Mouse (Mus musculus) CD4-positive helper T cell, adult 2 months (primary cell): Measurements from ENCODE around the gene D430041D05Rik.

Experiments used
- DNase-seq: peaks from one replicate; pipeline ENCODE4 v3.0.0-alpha.2; 2012; ENCODE audit warnings: low read depth, missing footprints, low spot score

The D430041D05Rik gene

DNA sequence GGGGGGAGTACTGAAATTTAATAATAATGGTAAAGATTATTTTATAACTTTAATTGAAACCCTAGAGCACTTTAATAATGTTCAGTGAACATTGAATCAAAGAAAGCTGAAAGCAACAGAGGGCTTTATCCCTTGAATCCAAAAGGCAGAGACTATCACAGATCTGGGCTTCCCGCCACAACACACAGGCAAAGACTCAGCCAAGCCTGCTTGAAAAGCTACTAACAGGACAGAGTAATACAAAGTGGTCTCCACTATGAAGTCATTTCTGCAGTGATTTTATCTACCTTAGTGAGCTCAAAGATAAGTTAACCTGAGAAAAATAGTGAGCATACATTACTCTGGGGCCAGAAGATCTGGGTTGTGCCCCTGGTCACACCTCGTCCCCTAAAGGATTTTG lies 128.0 kb downstream of the D430041D05Rik start:
- DNase-seq: no peak

DNA sequence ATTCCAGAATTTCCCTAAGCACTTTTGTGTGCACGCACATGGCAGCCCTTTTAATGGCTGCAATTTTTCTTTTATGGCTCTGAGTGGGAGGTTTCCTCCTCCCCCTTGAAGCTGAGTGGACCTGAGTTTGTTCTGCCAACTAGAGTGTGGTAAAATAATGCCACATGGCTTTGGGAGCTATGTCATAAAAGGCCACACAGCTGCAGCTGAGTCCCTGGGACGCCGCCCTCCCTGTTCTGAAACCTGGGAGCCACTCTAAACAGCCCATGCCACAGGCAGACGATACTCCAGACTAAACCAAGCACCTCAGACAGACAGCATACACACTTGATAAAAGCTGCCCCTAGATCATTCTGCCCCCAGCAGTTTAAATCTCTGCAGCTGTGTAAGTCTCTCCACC lies 143.8 kb downstream of the D430041D05Rik start:
- DNase-seq: no peak

DNA sequence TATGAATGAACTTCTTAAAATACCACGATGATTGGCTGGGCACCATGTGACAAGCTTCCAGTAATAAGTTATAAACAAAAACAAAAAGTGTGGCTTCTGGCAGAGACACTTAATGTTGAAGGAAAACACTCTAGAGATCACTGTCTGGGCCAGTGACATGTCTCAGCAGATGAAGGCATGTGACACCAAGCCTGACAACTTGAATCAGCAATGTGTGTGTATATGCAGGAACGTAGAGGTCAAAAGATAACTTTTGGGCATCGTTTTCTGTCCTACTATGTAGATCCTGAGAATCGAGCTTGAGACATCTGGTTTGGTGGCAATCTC lies 149.1 kb downstream of the D430041D05Rik start:
- DNase-seq: no peak

DNA sequence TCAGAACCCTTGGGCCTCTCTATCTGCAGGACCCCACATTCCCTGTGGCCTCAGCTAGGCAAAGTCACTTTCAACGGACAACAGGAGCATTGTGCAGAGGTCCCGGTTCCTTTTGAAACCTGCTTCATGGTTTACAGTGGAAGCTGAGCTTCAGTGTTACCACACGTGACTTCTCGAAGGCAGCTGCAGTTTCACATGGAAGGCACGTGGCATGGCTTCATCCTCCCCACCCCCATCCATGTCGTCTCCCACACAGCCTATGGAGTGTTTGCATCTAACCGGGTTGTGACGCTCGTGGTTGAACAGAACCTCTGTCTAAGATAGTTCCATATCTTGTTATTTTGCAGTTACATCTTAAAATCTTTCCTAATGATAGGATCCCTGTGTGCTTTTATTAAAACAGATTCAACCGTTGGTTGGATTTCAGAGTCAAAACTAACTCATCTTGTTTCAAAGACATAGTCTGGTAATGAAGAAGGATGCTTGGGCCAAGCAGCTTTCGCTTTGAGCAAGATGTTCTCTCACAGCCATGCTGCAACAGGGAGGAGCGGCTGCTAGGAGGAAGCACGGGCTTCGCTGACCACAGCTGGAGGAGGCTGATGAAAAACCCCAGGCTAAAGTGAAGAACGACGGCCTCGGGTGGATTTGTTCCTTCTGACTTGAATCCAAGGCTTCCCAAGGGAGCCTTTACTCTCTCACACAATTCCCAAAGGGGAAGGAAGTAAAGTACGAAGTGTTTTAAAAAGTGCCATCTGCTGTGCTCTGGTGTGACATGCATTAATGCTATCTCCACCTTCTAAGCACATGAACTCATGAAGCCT lies 149.7 kb downstream of the D430041D05Rik start:
- peak; percentile 3 for DNase-seq

DNA sequence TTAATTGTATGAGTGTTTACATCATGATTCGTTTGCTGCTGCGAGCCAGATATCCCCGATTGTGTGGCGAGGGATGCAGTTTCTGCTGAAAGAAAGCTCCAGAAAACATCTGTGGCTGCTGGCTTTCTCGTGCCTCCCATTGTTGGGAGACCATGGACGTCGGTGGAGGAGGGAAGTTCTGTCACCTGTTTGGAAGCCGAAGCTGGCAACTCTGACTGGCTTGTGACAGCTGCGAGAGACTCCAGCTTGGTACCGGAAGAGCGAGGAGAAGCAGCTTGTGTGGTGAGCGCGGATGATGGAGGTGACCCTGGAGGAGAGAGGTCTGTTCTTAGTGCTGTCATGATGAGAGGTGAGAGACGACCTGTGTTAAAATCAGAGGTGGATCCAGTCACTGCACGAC lies 154.2 kb downstream of the D430041D05Rik start:
- no peak for DNase-seq

DNA sequence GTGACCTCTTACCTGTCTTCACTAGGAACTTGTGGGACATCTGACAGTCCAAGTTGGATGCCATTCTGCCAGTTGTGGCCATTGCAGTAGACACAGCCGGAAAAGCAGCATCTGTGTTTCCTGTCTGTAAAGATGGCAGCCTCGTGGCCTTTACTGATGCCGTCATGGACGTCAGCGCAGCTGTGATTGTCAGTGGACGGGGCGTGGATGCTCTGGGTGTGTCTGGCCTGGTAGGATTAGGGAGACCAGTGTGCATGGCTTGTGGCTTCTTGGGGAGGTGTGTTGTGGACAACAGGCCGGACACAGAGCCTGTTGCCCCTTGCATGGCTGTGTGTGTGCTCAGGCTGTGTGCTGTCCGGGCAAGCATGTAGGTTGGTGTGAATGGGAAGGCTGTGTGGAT lies 155.9 kb downstream of the D430041D05Rik start:
- no peak for DNase-seq

DNA sequence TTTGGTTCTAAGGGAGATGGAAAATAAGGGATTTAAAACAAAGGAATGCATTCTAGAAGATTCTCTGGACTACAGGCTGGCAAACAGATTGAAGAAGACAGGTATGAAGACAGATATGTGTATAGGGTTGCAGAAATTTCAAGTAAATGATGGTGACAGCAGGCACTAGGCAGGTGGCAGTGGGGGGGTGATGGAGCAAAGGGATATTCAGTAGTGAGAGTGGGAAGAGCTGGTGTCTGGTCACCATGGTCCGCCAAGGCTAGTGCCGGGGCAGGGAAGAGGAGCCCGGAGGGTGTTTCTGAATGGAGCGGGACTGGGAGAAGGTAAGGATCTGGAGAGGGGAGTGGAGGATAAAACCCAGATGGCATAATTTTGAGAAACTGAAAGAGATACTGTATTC lies 157.5 kb downstream of the D430041D05Rik start:
- DNase-seq: no peak

DNA sequence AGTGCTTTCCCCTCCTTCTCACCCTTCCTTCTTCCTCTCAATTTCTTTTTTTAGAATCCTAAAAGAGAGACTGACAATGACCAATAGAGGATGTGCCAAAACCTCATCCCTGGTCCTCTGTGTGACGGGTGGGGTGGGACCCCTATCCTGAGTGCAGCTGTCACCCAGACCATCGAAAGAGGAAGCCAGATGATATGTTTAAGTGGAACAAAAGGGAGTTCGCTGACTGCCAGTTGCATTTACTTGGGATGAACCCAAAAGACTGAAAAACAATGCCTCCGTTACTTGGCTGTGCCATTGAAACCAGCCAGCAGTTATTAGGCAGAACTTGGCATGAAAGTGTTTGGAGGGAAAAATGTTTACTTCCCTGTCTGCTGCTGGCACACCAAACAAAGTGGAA lies 159.2 kb downstream of the D430041D05Rik start:
- DNase-seq: no peak

DNA sequence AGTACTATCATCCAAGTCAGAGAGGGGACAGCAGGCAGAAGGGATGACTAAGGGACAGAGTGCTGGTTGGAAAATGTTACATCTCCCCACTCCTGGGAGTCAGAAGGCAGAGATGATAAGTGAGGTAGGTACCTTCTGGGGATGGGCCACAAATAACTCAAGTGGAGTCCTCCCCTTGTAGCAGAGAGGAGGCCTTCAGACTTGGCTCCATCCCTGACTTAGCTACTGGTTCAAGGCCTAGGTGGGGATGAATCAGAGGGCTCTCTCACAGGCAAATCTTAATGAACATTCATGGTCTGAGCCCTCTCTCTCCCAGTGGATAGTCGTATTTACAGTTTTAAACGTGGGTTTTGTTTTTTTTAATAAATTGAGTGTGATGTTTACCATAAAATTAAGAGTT lies 161.0 kb downstream of the D430041D05Rik start:
- DNase-seq: no peak

DNA sequence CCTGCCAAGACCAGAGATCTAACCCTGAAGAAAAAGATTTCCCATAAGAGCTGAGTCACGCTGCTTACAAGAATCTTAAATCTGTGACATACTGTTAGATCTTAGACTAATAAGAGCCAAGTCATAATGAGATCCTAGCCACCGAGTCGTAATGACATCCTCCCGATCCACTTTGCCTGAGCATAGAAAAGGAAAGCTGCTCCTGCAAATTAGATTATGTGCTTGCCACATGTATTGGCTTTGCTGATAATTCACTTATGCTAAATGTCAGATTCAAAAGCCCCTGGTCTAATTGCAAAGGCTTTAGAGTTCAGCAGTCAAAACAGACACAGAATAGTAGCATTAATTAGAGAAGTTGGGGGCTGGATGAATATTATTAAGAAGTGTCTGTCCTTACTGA lies 164.0 kb downstream of the D430041D05Rik start:
- no peak for DNase-seq

DNA sequence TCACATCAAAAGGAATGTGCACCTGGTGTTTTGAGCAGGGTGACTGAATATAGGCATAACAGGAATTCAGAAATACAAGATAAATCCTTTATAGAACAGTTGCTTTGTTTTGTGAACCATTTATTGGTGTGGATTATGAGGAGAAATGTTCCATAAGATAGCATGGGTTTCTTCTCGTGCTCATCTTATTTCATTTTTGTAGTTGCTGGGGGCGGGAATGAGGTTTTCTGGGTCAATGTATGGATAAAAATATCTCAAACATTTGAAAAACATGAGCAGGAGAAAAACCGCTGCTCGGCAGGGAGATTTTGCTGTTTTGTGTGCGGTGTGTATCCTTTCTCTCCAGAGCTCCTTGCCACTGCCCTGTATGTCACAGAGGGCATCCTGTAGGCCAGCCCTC lies 168.8 kb downstream of the D430041D05Rik start:
- DNase-seq: no peak

DNA sequence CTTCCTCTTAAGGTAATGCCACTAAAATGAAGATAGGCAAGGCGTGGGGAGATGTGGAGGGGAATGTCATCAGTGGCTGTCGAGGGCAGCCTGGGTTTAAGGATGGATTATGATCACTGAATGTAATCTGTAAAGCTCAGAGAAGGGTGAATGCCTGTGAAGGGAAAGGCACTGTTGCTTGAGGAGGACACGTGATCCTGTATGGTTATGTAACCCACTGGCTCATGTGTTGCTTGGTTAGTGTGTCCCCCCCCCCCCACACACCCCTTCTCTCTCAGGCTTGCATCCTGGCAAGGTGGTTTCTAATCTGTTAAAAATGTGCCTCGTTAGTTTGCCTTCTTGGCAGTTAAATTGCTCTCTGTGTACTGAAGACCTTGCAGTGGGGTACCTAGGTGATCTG lies 173.7 kb downstream of the D430041D05Rik start:
- no peak for DNase-seq

DNA sequence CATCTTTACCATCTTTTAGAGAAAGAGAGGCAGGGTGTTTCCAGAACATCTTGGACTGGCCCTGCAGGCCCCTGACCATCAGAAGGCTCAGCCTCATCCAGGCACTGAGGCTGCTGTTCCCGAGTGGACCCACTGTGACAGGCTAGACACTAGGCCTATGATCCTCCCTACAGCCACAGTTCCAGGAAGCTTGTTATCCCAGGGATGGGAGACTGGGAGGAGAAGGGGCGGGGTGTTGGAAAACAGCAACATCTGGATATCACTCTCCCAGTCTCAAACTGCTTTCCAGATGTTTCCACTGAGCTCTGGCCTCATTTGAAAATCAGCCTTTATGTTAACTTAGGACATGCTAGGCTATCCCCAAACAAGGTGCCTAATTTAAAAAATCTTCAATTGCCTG lies 180.4 kb downstream of the D430041D05Rik start:
- no peak for DNase-seq

DNA sequence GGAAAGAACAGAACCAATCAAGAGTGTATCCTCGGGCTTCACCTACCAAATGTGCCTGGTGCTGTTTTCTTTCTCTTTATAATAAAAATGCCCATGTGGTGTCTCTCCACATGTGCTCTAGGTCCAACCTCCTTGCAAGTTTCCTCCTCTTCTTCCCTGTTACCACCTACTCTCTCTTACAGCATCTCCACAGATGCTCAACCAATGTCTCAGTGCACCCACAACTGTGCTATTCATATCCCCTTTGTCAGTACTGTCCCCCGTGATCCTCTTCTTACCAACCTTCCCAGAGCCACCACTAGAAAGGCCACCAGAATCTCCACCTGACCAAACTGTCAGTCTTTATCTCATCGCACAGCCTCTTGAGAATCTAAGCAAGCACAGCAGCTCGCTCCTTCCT lies 184.8 kb downstream of the D430041D05Rik start:
- no peak for DNase-seq

DNA sequence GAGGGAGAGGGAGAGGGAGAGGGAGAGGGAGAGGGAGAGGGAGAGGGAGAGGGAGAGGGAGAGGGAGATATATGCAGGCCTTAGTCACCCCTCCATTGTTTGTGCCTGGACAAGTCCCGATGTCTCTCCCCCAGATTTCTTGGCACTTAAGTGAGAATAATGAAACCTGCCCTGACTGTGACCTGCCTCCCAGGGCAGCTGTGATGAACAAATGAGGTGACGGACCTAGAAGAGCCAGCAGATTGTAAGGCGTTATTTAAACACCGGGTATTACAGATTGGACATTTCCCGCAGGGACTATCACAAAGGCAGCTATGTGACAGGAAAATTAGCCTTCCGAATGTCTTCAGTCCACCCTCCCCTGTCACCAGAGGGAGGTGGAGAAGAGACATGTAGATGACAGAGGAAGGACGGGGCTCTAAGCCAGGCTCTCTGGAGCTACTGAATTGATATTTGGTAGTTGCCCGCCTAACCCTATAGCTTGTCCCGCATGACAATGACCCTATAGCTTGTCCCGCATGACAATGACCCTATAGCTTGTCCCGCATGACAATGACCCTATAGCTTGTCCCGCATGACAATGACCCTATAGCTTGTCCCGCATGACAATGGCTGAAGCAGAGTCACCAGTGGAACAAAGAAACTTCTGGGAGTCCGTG lies 191.0 kb downstream of the D430041D05Rik start:
- DNase-seq: no peak

DNA sequence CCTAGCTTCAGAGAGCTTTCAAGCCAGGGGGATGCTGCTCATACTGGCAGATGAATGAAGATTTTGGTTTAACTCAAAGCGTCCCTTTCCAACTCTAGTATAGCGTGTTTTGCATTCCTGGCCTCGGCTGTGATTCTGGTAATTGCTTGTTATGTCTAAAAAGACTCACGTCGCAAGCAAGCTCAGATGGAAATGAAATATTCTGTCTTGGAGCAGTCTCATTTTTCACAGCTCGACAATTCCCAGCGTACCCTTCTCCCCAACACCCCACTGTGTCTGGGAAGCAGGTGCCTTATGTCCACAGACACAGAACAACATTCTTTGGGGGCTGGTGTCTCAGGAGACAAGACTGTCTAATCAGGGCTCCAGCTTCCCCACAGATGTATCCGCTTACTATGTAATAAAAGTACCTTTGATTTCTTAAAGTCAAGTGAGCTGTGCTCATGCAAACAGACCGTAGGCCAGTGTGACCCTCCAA lies 192.2 kb downstream of the D430041D05Rik start:
- no peak for DNase-seq

DNA sequence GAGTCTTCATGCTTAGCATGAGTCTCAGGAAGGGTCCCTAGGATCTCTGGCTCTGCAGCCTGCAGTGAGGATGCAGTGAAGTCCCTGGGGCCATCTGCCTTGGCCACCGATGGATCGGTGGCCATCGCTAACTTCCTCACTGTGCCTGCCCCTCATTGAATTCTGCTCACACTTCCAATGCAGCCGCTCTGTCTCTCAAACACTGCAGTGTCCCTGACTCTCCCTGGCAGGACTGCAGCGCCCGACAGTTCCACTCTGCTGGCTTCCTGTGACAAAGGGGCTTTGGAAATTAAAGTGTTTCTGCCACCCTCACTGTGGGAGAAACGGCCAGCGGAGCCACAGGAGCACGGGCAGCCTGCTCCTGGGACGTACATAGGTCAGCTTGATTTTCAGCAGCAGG lies 192.7 kb downstream of the D430041D05Rik start:
- DNase-seq: no peak

DNA sequence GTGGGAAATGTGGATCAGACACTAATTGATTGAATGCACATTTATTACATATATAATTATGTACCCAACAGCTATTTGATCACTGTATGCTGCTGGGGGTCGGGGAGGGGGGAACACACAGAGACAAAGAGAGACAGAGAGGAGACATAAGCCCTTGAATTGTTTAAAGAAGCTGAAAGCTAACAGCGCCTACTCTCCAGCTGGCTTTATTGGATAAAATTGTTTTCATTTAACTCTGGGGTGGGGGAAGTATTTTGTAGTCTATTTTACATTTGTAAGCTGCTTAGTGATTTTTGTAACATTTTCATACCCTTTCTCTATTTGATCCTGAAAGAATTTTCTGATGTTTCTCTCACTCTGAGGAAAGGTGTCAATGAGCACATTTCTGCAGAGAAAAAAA lies 201.4 kb downstream of the D430041D05Rik start:
- DNase-seq: no peak

DNA sequence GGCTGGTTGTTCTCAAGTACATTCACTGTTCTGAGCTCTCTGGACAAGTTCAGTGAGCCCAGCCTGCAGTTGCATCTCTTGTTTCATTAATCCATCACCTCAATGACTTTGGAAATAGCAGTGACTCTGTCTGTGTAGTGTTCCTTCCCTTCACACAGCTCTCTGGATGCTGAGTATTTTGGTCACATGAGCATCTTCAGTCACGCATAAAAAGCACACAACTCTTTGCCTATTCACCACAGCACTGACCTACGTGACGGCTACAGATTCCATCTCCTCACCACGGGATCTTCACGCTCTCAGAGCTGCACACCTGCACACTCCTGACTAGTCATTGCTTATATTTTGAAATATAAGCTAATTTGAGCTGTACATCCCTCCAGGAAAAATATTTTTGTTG lies 202.4 kb downstream of the D430041D05Rik start:
- DNase-seq: no peak

DNA sequence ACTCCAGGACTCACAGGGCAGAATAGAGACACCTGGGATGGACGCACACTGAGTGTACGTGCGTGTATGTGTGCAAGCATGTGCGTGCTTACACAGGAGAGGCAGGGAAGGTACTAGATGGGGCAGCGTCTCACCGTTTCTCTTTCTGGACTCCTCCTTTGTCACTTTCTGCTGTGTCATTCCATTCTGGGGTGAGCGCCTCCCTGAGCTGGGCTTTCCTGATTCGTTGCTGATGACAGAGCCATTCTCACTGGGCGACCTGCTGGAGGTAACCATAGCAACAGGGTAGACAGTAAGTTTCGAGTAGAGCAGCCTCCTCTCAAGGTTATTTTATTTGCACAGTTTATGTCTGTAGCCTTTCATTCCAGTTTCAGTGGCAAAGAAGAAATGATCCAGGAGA lies 202.9 kb downstream of the D430041D05Rik start:
- no peak for DNase-seq

DNA sequence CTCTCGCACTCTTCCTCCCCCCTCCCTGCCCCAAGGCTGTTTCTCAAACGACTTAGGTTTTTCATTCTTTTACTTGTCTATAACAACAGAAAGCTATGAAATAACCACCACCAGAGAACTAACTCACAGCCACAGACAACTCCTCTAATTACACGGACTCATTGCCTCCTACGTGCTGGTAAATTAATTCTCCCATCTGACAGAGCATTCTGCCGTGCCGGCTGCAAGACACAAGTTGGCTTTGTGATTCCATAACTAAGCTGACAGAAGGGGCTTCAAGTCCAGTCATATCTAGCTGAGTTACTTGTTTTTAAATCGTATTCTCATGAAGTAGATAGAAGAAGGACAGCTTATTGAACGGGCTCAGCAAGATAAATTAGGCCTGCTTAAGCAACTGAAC lies 205.2 kb downstream of the D430041D05Rik start:
- no peak for DNase-seq

DNA sequence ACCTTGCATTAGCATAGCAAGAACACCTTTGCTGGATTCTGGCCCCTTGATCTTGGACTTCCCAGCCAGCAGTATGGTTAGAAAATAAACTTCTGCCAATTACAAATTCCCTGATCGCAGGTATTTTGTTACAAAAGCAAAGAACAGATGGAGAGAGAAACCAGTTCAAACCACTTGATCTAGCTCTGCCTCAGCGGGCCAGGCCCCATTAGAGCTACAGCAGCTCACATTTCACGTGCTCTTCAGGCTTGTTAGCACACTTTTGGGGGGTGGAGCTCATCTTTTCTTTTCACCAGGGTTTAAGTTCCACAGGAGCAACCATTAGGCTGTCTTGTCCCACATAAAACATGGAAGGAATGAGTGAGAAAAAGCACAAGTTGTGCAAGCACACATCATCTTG lies 210.6 kb downstream of the D430041D05Rik start:
- no peak for DNase-seq

DNA sequence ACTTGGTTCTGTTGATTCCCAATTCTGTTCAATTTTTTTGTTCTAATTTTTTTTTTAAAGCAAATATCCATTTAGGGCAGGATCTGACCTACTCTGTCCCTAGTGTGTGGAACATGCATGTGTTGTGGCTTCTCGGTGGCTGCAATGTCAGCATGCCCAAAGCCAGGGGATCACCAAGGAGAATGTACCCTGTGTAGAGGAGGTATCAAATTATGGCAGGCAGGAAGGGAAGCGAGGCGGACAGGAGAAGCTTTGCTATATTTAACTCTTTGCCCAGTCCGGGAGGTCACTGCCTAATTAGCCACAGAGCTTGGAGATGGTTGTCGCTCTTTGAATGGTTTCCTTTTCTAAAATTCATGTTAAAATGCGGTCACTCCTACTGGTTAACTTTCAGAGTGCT lies 212.6 kb downstream of the D430041D05Rik start:
- DNase-seq: no peak
